Mouse (Mus musculus): ENCODE results near the gene Tor3a.
"Not testable (repeated sequence)": the region's sequence is repeated elsewhere in the genome, so short reads cannot be mapped to it uniquely, and the experiment has no call there.

DNA sequence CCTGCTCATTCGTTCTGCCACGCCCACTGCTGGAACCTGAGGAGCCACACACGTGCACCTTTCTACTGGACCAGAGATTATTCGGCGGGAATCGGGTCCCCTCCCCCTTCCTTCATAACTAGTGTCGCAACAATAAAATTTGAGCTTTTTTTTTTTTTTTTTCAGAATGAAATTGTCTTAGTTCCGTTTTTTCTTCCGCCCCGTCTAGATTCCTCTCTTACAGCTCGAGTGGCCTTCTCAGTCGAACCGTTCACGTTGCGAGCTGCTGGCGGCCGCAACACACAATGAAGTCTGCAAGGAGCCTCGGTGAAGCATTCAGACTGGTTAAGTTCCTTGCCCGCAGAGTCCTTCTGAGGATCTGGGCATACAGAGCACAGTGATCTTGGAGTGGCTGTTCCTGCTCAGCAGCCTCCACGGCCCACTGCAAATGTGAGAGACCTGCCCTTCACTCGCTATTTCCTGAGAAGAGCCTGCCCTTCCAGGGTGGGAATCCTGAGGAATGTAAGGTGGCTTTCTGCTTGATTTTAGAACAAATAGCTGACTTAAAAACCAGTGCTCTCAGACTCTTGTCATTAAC is 13.4 kb downstream of the Tor3a start:
- not testable (repeated sequence) for TF ChIP-seq EP300, CTCF (IDR thresholded peaks at IDR 0.05; ENCODE audit: low read depth)

Measured in liver, embryonic 14.5 days (tissue).